Mouse (Mus musculus) small intestine, adult 2 months (tissue): ENCODE measurements at regions not wholly inside any gene's neighbourhood (a gene's known extent, or its start where the extent isn't known, plus 50 kb on each side); places are given as distances from the start of the nearest gene placed in this dataset.
"Not testable (repeated sequence)": the region's sequence is repeated elsewhere in the genome, so short reads cannot be mapped to it uniquely, and the experiment has no call there.

Experiments used
- H3K27ac ChIP-seq: fragments of 200-500 bp; 2 replicates; pipeline ENCODE4 v1.5.1; 2012; ENCODE audit warnings: low read depth, low read length, control low read depth, inconsistent platforms; ENCODE audit not compliant: insufficient read depth
- H3K27me3 ChIP-seq: fragments of 200-500 bp; 2 replicates; pipeline ENCODE4 v1.6.1; 2012; ENCODE audit warnings: mild to moderate bottlenecking, moderate library complexity, low read length, inconsistent platforms; ENCODE audit not compliant: control insufficient read depth, insufficient read depth
- H3K36me3 ChIP-seq: fragments of 200-500 bp; 2 replicates; pipeline ENCODE4 v1.6.1; 2012; ENCODE audit warnings: mild to moderate bottlenecking, low read length, control low read depth, inconsistent platforms; ENCODE audit not compliant: control insufficient read depth, insufficient read depth
- H3K4me1 ChIP-seq: fragments of 200-500 bp; 2 replicates; pipeline ENCODE4 v1.6.1; 2012; ENCODE audit warnings: low read length, inconsistent platforms, mixed read lengths; ENCODE audit not compliant: control insufficient read depth, insufficient read depth, insufficient read length
- H3K4me3 ChIP-seq: fragments of 200-500 bp; 2 replicates; pipeline ENCODE4 v1.5.1; 2012; ENCODE audit warnings: low read depth, mild to moderate bottlenecking, control low read depth, inconsistent platforms, low read length, moderate library complexity
- CTCF ChIP-seq: fragments of 200-500 bp; IDR thresholded peaks from 2 replicates; pipeline ENCODE4 v1.5.1; 2012; ENCODE audit warnings: low read depth, mild to moderate bottlenecking, control low read depth, inconsistent platforms, low read length, moderate library complexity, mixed read lengths; ENCODE audit not compliant: insufficient replicate concordance, insufficient read length; ENCODE audit errors: extremely low read depth
- POLR2A ChIP-seq: fragments of 200-500 bp; IDR thresholded peaks from 2 replicates; pipeline ENCODE4 v1.6.1; 2012; ENCODE audit warnings: low read depth, mild to moderate bottlenecking, control low read depth, inconsistent platforms, low read length, moderate library complexity
- WGBS: fragments of 180-500 bp; shearing (Covaris S2); methylation state at CpG from one replicate; pipeline ENCODE4 v1.1.7; 2018; 5-methylcytosine and 5-hydroxymethylcytosine counted together

GRCm38 (mm10) chr16:58137728-58138279 lies 270.4 kb upstream of the Dcbld2 start:
- no peak overlapping the region for H3K27ac ChIP-seq
- TF ChIP-seq CTCF (no peak), POLR2A (no peak)
- H3K27me3 ChIP-seq = no peaks in the 10 kb centered on the region
- H3K4me1 ChIP-seq = no peaks in the 10 kb centered on the region
- no peak overlapping the region for H3K4me3 ChIP-seq
- 73% methylated on average over 4 of the region's 4 CpGs for WGBS
- H3K36me3 ChIP-seq = no peaks in the 10 kb centered on the region

- Histone ChIP-seq H3K4me3 (no peak overlapping the region), H3K36me3 (no peaks in the 10 kb centered on the region), H3K27me3 (no peaks in the 10 kb centered on the region), H3K4me1 (no peaks in the 10 kb centered on the region), H3K27ac (no peak overlapping the region)
- TF ChIP-seq POLR2A = no peak
- no peak for TF ChIP-seq CTCF
- WGBS = 62% methylated on average over 6 of the region's 6 CpGs
Observed at GRCm38 (mm10) chr16:58146479-58146878, 261.8 kb upstream of the Dcbld2 start.

GRCm38 (mm10) chr16:58155538-58155937 lies 252.7 kb upstream of the Dcbld2 start:
- no peak overlapping the region for H3K4me3 ChIP-seq
- no peak for TF ChIP-seq POLR2A
- TF ChIP-seq CTCF = no peak
- WGBS = 44% methylated on average over 4 of the region's 4 CpGs
- H3K4me1 ChIP-seq = no peaks in the 10 kb centered on the region
- no peak overlapping the region for H3K27ac ChIP-seq
- H3K27me3 ChIP-seq = no peaks in the 10 kb centered on the region
- no peaks in the 10 kb centered on the region for H3K36me3 ChIP-seq

DNA sequence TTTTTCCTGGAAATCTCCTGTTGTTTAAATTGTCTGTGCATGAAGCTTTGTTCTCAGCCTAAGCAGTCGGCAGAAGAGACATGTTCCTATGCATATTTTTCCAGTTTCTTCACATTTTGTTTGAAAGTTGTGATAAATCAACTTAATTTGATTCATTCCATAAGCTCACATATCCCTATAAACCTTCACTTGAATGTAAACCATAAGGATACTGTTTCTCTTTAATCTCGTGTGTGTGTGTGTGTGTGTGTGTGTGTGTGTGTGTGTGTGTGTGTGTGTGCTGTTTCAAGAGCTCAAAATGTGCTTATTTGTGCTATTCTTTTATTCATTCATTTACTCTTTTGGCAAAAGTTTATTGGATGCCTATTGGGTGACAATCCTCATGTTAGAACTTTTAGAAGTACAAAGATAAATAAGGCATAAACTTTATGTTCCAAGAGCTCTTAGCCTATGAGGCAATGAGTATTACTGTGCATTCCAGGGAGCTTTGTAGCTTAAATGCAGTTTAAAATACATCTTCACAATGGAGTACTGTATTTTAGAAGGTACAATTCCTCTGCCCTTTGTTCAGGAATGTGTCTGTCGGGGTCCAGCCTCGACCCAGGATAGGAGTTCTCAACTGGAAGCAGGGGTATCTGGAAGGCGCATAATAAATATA lies 229.4 kb upstream of the Dcbld2 start:
- Histone ChIP-seq H3K4me1 (no peaks in the 10 kb centered on the region), H3K4me3 (no peak overlapping the region), H3K36me3 (no peaks in the 10 kb centered on the region), H3K27me3 (no peaks in the 10 kb centered on the region), H3K27ac (no peak overlapping the region)
- TF ChIP-seq CTCF = no peak
- TF ChIP-seq POLR2A = no peak
- 63% methylated on average over 5 of the region's 5 CpGs for WGBS

DNA sequence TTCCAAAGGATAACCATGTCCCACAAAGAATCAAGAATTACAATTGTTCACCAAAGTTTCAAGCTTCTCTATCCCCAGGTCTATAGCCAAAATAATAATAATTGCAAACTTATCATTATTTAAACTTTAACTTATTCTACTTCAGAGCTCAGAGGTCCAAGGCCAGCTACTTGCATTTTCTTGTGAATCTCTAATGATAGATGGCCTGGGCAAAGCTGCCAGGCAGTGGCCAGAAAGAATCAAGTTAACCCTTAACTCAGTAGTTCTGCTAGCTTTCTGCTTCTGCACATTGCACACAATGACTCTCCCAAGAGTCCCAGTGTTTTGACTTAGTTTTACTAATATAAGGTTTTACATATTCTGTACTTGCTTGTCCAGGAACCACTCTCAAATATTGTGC lies 228.3 kb upstream of the Dcbld2 start:
- not testable (repeated sequence) for H3K4me3 ChIP-seq, H3K27ac ChIP-seq, H3K4me1 ChIP-seq, H3K27me3 ChIP-seq, H3K36me3 ChIP-seq

DNA sequence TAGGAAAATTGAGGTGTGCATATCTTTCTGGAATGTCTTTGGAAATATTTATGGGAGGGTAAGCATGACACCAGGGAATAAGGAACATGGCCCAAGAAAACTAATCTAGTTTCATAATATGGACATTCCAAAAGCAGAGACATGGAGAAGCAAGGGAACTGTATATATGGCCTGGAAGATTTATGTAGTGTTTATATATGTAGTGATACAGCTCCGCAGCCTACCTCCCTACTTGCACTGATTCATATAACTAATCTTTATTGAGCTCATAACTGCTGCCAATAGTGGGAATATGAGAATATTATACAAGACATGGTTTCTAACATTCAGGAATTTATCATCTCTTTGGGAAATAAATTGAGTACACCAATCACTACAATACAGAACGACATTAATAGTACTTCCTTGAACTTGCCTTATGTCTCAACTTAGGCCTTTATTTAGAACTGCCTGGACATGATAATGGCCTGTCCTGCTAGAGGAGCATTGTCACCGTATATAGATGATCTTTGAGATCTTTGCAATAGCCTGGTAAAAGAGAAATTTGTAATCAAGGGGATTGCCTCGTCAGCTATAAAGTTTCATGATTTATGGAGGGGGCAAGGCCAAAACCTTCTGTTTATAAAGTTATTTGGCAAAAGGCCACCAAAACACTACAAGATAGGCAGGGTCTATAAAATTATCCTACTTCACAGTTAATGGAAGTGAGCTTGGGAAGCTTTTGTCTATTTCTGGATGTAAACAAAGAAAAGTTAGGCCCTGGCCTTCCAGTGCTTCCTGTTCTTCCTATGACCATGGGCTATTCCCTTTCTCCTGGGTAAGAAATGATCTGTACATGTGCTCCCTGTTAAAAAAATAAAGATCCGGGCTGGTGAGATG lies 213.4 kb upstream of the Dcbld2 start:
- no peaks in the 10 kb centered on the region for H3K4me1 ChIP-seq
- no peak overlapping the region for H3K4me3 ChIP-seq
- H3K27ac ChIP-seq = no peak overlapping the region
- 57% methylated on average over 5 of the region's 5 CpGs for WGBS
- no peaks in the 10 kb centered on the region for H3K27me3 ChIP-seq
- TF ChIP-seq CTCF = no peak
- H3K36me3 ChIP-seq = no peaks in the 10 kb centered on the region

DNA sequence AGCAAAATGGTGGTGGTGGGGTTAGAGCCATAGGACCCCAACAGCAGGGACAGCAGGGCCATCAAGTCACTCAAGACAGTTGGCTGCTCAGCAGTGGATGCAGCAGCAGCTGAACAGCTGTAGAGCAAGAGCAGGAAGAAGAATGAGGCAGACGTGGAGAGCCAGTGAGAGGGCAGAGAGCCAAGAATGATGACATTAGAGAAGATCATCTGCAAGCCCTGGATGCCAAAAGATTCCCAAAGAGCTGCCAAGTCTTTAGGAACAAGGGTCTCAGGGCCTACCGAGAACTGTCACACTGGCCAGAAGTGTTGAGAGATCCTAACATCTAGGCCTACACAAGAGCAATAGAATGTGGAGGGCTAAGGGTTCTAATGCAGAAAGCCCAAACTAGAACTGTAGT lies 196.4 kb upstream of the Dcbld2 start:
- WGBS = 59% methylated on average over 2 of the region's 2 CpGs

DNA sequence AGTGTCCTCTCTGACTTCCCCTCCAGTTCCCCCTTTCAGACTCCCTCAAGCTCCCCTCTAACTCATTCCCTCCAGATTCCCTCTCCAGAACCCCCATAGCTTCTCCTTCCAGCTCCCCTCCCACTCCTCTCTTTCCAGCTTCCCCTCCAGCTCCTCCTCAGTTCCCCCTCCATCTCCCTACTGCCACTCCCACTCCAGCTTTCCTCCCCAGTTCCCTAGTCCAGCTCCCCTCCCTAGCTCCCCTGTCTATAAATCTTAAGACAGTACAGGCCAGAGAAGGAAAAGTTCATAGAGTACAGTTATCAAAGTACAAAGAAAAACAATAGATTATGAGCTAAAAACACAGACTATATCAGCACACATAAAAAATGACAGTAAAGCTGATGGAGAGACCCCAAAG lies 173.6 kb upstream of the Dcbld2 start:
- H3K4me3 ChIP-seq = no peak overlapping the region
- no peaks in the 10 kb centered on the region for H3K4me1 ChIP-seq
- no peaks in the 10 kb centered on the region for H3K36me3 ChIP-seq
- TF ChIP-seq POLR2A (no peak), CTCF (no peak)
- H3K27ac ChIP-seq = no peak overlapping the region
- H3K27me3 ChIP-seq = no peaks in the 10 kb centered on the region

More for the DNA sequence above, 196.4 kb upstream of the Dcbld2 start:
- Histone ChIP-seq H3K27ac (no peak overlapping the region), H3K27me3 (no peaks in the 10 kb centered on the region), H3K4me3 (no peak overlapping the region), H3K36me3 (no peaks in the 10 kb centered on the region), H3K4me1 (no peaks in the 10 kb centered on the region)
- no peak for TF ChIP-seq POLR2A
- no peak for TF ChIP-seq CTCF
